Mouse (Mus musculus) gastrocnemius, postnatal 14 days (tissue): Measurements from ENCODE around the gene Wnt5b. TPM values are rescaled to one million over a fixed set of nuclear protein-coding genes. Genes with fewer than 3 reads are reported as not detected.
"Not testable (repeated sequence)": the region's sequence is repeated elsewhere in the genome, so short reads cannot be mapped to it uniquely, and the experiment has no call there.

Source experiments
- DNase-seq: peaks from one replicate; pipeline ENCODE4 v3.0.0; 2021; ENCODE audit warnings: mixed read lengths
- intact Hi-C: fragments of 180-260 bp; cut with DNase I; formaldehyde crosslinking; loops from one replicate; pipeline ENCODE4 v1.15.1; 2025; ENCODE audit warnings: low total_unique reads
- total RNA-seq, 2 experiments: library from RNA; stranded (reverse); gene quantifications; 2 replicates each; pipeline ENCODE4 v1.2.3; 2021

Wnt5b gene
- total RNA-seq, 2 experiments from 2014 or later: 0.93 to 2.4 TPM

- intact Hi-C loops: no loop called here
- DNase-seq: peak; percentile 68
These were observed 72.0 kb downstream of the Wnt5b start for GRCm38 (mm10) chr6:119472135-119472534.

- no peak for DNase-seq
- intact Hi-C loops: no loop called here
These were observed 73.4 kb downstream of the Wnt5b start for GRCm38 (mm10) chr6:119470777-119471176.

GRCm38 (mm10) chr6:119467785-119468059, 76.4 kb downstream of the Wnt5b start:
- DNase-seq: no peak
- intact Hi-C loops: no loop called here

GRCm38 (mm10) chr6:119466921-119467784, 77.0 kb downstream of the Wnt5b start:
- intact Hi-C loops: no loop called here
- no peak for DNase-seq

- intact Hi-C loops: no loop called here
- no peak for DNase-seq
These were observed 78.0 kb downstream of the Wnt5b start for GRCm38 (mm10) chr6:119466161-119466560.

- no peak for DNase-seq
- intact Hi-C loops: no loop called here
These were observed 83.8 kb downstream of the Wnt5b start for GRCm38 (mm10) chr6:119460391-119460790.

- intact Hi-C loops: no loop called here
- DNase-seq: no peak
These were observed 85.1 kb downstream of the Wnt5b start for GRCm38 (mm10) chr6:119459041-119459440.

GRCm38 (mm10) chr6:119458166-119458565, 86.0 kb downstream of the Wnt5b start:
- intact Hi-C loops: no loop called here
- DNase-seq: no peak

- intact Hi-C loops: no loop called here
- DNase-seq: peak; percentile 61
These were observed 92.1 kb downstream of the Wnt5b start for GRCm38 (mm10) chr6:119451981-119452499.

GRCm38 (mm10) chr6:119450965-119451943, 92.9 kb downstream of the Wnt5b start:
- intact Hi-C loops: no loop called here
- no peak for DNase-seq

GRCm38 (mm10) chr6:119449060-119449499, 95.1 kb downstream of the Wnt5b start:
- DNase-seq: peak; percentile 77
- intact Hi-C loops: no loop called here

GRCm38 (mm10) chr6:119448321-119449059, 95.7 kb downstream of the Wnt5b start:
- intact Hi-C loops: no loop called here
- no peak for DNase-seq

GRCm38 (mm10) chr6:119445671-119446607, 98.2 kb downstream of the Wnt5b start:
- DNase-seq: no peak
- intact Hi-C loops: no loop called here

- peak; percentile 72 for DNase-seq
- intact Hi-C loops: no loop called here
These were observed 100.2 kb downstream of the Wnt5b start for GRCm38 (mm10) chr6:119443742-119444645.

GRCm38 (mm10) chr6:119442729-119443128, 101.4 kb downstream of the Wnt5b start:
- DNase-seq, intact Hi-C loops: not testable (repeated sequence)

GRCm38 (mm10) chr6:119437894-119438761, 106.0 kb downstream of the Wnt5b start:
- intact Hi-C loops: loop anchor here (2.0 to 10.0 kb wide), 2 partner anchors 93 to 221 kb away; no protein-coding TSS in a partner anchor
- no peak for DNase-seq
